Mouse (Mus musculus) E14TG2a.4 (cell line): Measurements from ENCODE around the gene Prr5l.

ENCODE experiments used
- H3K27me3 ChIP-seq: 2 replicates; pipeline ENCODE4 v1.6.1; 2014; ENCODE audit warnings: low read length, control low read depth; ENCODE audit not compliant: insufficient read depth
- H3K36me3 ChIP-seq: 2 replicates; pipeline ENCODE4 v1.6.1; 2014; ENCODE audit warnings: low read length, control low read depth; ENCODE audit not compliant: insufficient read depth
- H3K4me1 ChIP-seq: replicated peaks from 2 replicates; pipeline ENCODE4 v1.6.1; 2014; ENCODE audit warnings: low read depth, low read length, control low read depth
- H3K4me3 ChIP-seq: replicated peaks from 2 replicates; pipeline ENCODE4 v1.5.1; 2014; ENCODE audit warnings: mild to moderate bottlenecking, low read length
- H3K9me3 ChIP-seq: 2 replicates; pipeline ENCODE4 v1.6.1; 2014; ENCODE audit warnings: low read length, control low read depth
- CTCF ChIP-seq: conservative IDR thresholded peaks from 2 replicates; pipeline ENCODE4 v1.5.1; 2014; ENCODE audit warnings: low read length
- NANOG ChIP-seq: IDR thresholded peaks from 2 replicates; pipeline ENCODE4 v1.6.1; 2014; ENCODE audit warnings: borderline replicate concordance, low read length, mixed read lengths
- POU5F1 ChIP-seq: IDR thresholded peaks from 2 replicates; pipeline ENCODE4 v1.6.1; 2014; ENCODE audit warnings: low read length, borderline replicate concordance

The Prr5l gene

GRCm38 (mm10) chr2:101695584-101695983, 187.2 kb downstream of the Prr5l start:
- no peak overlapping the region for H3K4me3 ChIP-seq
- H3K27me3 ChIP-seq = no peaks in the 10 kb centered on the region
- H3K4me1 ChIP-seq = no peaks in the 10 kb centered on the region
- H3K36me3 ChIP-seq = peaks cover 62% of the 10 kb centered on the region
- no peaks in the 10 kb centered on the region for H3K9me3 ChIP-seq
- TF ChIP-seq NANOG (no peak), POU5F1 (no peak), CTCF (no peak)

GRCm38 (mm10) chr2:101693577-101694215, 189.1 kb downstream of the Prr5l start:
- Histone ChIP-seq H3K4me3 (no peak overlapping the region), H3K9me3 (no peaks in the 10 kb centered on the region), H3K4me1 (no peaks in the 10 kb centered on the region), H3K27me3 (no peaks in the 10 kb centered on the region), H3K36me3 (peaks cover 73% of the 10 kb centered on the region)
- TF ChIP-seq POU5F1 (no peak), CTCF (peak; percentile 47)

- no peak for TF ChIP-seq NANOG
- Histone ChIP-seq H3K36me3 (peaks cover 70% of the 10 kb centered on the region), H3K4me3 (no peak overlapping the region), H3K9me3 (no peaks in the 10 kb centered on the region), H3K27me3 (no peaks in the 10 kb centered on the region), H3K4me1 (no peaks in the 10 kb centered on the region)
Measured at GRCm38 (mm10) chr2:101693043-101693442, 189.8 kb downstream of the Prr5l start.

- Histone ChIP-seq H3K4me1 (no peaks in the 10 kb centered on the region), H3K36me3 (peaks cover 71% of the 10 kb centered on the region)
- TF ChIP-seq POU5F1 = no peak
- TF ChIP-seq NANOG = no peak
- TF ChIP-seq CTCF = no peak
Measured at GRCm38 (mm10) chr2:101690252-101690827, 192.5 kb downstream of the Prr5l start.

GRCm38 (mm10) chr2:101688011-101688410, 194.8 kb downstream of the Prr5l start:
- H3K4me3 ChIP-seq = no peak overlapping the region
- H3K4me1 ChIP-seq = no peaks in the 10 kb centered on the region
- no peaks in the 10 kb centered on the region for H3K9me3 ChIP-seq
- peaks cover 75% of the 10 kb centered on the region for H3K36me3 ChIP-seq
- TF ChIP-seq POU5F1 = no peak
- TF ChIP-seq NANOG = no peak
- no peak for TF ChIP-seq CTCF
- no peaks in the 10 kb centered on the region for H3K27me3 ChIP-seq

More at GRCm38 (mm10) chr2:101690252-101690827, 192.5 kb downstream of the Prr5l start:
- Histone ChIP-seq H3K9me3 (no peaks in the 10 kb centered on the region), H3K27me3 (no peaks in the 10 kb centered on the region), H3K4me3 (no peak overlapping the region)

- Histone ChIP-seq H3K4me3 (no peak overlapping the region), H3K36me3 (peaks cover 53% of the 10 kb centered on the region), H3K27me3 (no peaks in the 10 kb centered on the region), H3K9me3 (no peaks in the 10 kb centered on the region), H3K4me1 (0 out of 2 replicates have a peak, but pooled peaks cover 6% of the 10 kb centered on the region)
- TF ChIP-seq POU5F1 (no peak), CTCF (no peak), NANOG (no peak)
Measured at GRCm38 (mm10) chr2:101684421-101684820, 198.4 kb downstream of the Prr5l start.

GRCm38 (mm10) chr2:101679164-101679784, 203.6 kb downstream of the Prr5l start:
- Histone ChIP-seq H3K9me3 (no peaks in the 10 kb centered on the region), H3K36me3 (peaks cover 12% of the 10 kb centered on the region), H3K27me3 (peaks cover 12% of the 10 kb centered on the region), H3K4me1 (peaks cover 12% of the 10 kb centered on the region; the same call in 1 of the 2 replicates), H3K4me3 (peak overlapping the region; percentile 96)
- TF ChIP-seq POU5F1 (no peak), CTCF (no peak), NANOG (no peak)

GRCm38 (mm10) chr2:101678236-101679021, 204.4 kb downstream of the Prr5l start, which contains the start of gene Traf6:
TSS of gene Traf6 (plus strand) at chr2:101678429.
- Histone ChIP-seq H3K36me3 (peaks cover 7% of the 10 kb centered on the region), H3K27me3 (peaks cover 12% of the 10 kb centered on the region), H3K4me3 (peak within 1 kb of the TSS; percentile 96), H3K9me3 (no peaks in the 10 kb centered on the region), H3K4me1 (peaks cover 12% of the 10 kb centered on the region; the same call in 1 of the 2 replicates)
- no peak for TF ChIP-seq NANOG
- TF ChIP-seq POU5F1 = no peak
- peak; percentile 9; the same call in 1 of the 2 replicates for TF ChIP-seq CTCF
